Mouse (Mus musculus) hindbrain, embryonic 12.5 days (tissue): ENCODE measurements around the gene Egfl8. TPM values are rescaled to one million over a fixed set of nuclear protein-coding genes. Genes with fewer than 3 reads are reported as not detected.

ENCODE experiments used
- ATAC-seq: fragments of 200-750 bp; cut with Nextera tagmentation; 2 replicates; pipeline ENCODE4 v1.8.0; 2017; ENCODE audit warnings: moderate TSS enrichment; ENCODE audit not compliant: low FRiP score
- H3K27ac ChIP-seq: fragments of 300-500 bp; sonication (generic); 2 replicates; pipeline ENCODE4 v1.5.1; 2016; ENCODE audit warnings: mild to moderate bottlenecking
- H3K27me3 ChIP-seq: fragments of 300-500 bp; sonication (generic); 2 replicates; pipeline ENCODE4 v1.6.1; 2016; ENCODE audit warnings: mild to moderate bottlenecking
- H3K36me3 ChIP-seq: fragments of 300-500 bp; sonication (generic); 2 replicates; pipeline ENCODE4 v1.6.1; 2016; ENCODE audit warnings: mild to moderate bottlenecking
- H3K4me1 ChIP-seq: fragments of 300-500 bp; sonication (generic); 2 replicates; pipeline ENCODE4 v1.6.1; 2016
- H3K4me2 ChIP-seq: fragments of 300-500 bp; sonication (generic); replicated peaks from 2 replicates; pipeline ENCODE4 v1.6.1; 2016; ENCODE audit warnings: mild to moderate bottlenecking
- H3K4me3 ChIP-seq: fragments of 300-500 bp; sonication (generic); 2 replicates; pipeline ENCODE4 v1.5.1; 2016; ENCODE audit warnings: mild to moderate bottlenecking
- H3K9ac ChIP-seq: fragments of 300-500 bp; sonication (generic); 2 replicates; pipeline ENCODE4 v1.6.1; 2016; ENCODE audit warnings: mild to moderate bottlenecking, moderate library complexity
- H3K9me3 ChIP-seq: fragments of 300-500 bp; sonication (generic); replicated peaks from 2 replicates; pipeline ENCODE4 v1.6.1; 2016; ENCODE audit warnings: mild to moderate bottlenecking
- WGBS: fragments of 180-500 bp; shearing (Covaris S2); methylation state at CpG from one replicate; pipeline ENCODE4 v1.1.7; 2016; 5-methylcytosine and 5-hydroxymethylcytosine counted together
- polyA plus RNA-seq: library from polyadenylated mRNA; unstranded; fragments of >200 nt; fragmentation: Nextera tagmentation; extraction: Ambion mirVana; gene quantifications from 2 replicates; pipeline ENCODE4 v1.2.1, GENCODE M21; 2016

The Egfl8 gene
- polyA plus RNA-seq, 1 experiment from 2014 or later = 5.3 TPM

DNA sequence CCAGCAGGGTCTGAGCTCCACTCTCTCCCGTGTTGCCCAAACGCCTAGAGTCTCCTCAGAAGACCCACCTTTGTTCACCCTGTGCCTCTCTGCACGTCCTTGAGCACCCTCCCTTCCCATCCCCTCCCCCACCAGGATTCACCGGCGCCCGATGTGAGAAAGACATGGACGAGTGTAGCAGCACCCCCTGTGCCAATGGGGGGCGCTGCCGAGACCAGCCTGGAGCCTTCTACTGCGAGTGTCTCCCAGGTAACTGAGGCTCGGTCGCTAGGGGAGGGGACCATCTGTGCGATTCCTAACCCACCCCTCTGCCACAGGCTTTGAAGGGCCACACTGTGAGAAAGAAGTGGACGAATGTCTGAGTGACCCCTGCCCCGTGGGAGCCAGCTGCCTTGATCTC, 43.4 kb downstream of the Egfl8 start:
- 0 out of 2 replicates have a peak, but pooled peaks cover 2% of the 10 kb centered on the region for H3K27me3 ChIP-seq
- H3K4me2 ChIP-seq = no peak overlapping the region
- peak overlapping the region; percentile 8; the same call in 1 of the 2 replicates for H3K9ac ChIP-seq
- no peaks in the 10 kb centered on the region for H3K9me3 ChIP-seq
- H3K4me1 ChIP-seq = no peaks in the 10 kb centered on the region
- no peaks in the 10 kb centered on the region for H3K36me3 ChIP-seq
- WGBS = 7% methylated on average over 15 of the region's 15 CpGs
- no peak overlapping the region for H3K27ac ChIP-seq
- no peak for ATAC-seq
- H3K4me3 ChIP-seq = no peak overlapping the region

DNA sequence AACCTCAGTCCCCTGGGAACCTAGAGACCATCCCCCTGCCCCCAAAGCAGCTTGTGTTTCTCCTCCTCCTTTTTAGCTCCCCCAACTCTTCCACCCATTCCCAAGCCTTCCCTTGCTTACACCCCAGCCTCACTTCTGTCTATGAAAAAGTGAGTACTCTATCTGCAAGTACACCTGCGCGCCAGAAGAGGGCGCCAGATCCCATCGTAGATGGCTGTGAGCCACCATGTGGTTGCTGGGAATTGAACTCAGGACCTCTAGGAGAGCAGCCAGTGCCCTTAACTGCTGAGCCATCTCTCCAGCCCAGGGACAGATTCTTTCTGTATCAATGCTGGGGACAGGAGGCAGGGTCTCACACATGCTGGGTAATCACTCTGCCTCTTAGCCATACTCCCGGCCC, 43.9 kb downstream of the Egfl8 start:
- no peaks in the 10 kb centered on the region for H3K4me1 ChIP-seq
- ATAC-seq = no peak
- H3K27ac ChIP-seq = no peak overlapping the region
- 15% methylated on average over 5 of the region's 5 CpGs for WGBS
- H3K4me3 ChIP-seq = no peak overlapping the region
- 0 out of 2 replicates have a peak, but pooled peaks cover 6% of the 10 kb centered on the region for H3K27me3 ChIP-seq
- H3K9me3 ChIP-seq = no peaks in the 10 kb centered on the region
- H3K4me2 ChIP-seq = no peak overlapping the region
- H3K36me3 ChIP-seq = no peaks in the 10 kb centered on the region
- H3K9ac ChIP-seq = no peak overlapping the region

DNA sequence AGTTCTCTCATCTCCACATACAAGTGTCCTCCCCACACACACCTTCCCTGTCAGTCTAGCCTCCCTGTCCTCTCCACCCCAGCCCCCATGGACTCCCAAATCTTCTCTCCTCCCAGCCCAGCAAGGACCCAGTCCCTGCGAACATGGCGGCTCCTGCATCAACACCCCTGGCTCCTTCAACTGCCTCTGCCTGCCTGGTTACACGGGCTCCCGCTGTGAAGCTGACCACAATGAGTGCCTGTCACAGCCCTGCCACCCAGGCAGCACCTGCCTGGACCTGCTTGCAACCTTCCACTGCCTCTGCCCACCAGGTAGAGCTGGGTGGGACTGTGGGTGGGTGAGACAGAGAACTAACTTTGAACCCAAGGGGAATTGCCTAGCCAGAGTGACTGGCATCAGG, 45.9 kb downstream of the Egfl8 start:
- no peak overlapping the region for H3K27ac ChIP-seq
- H3K27me3 ChIP-seq = 0 out of 2 replicates have a peak, but pooled peaks cover 13% of the 10 kb centered on the region
- H3K36me3 ChIP-seq = no peaks in the 10 kb centered on the region
- no peak overlapping the region for H3K9ac ChIP-seq
- no peak for ATAC-seq
- H3K4me2 ChIP-seq = no peak overlapping the region
- H3K4me1 ChIP-seq = peaks cover 2% of the 10 kb centered on the region; the same call in 1 of the 2 replicates
- H3K9me3 ChIP-seq = no peaks in the 10 kb centered on the region
- 61% methylated on average over 4 of the region's 4 CpGs for WGBS
- H3K4me3 ChIP-seq = no peak overlapping the region

DNA sequence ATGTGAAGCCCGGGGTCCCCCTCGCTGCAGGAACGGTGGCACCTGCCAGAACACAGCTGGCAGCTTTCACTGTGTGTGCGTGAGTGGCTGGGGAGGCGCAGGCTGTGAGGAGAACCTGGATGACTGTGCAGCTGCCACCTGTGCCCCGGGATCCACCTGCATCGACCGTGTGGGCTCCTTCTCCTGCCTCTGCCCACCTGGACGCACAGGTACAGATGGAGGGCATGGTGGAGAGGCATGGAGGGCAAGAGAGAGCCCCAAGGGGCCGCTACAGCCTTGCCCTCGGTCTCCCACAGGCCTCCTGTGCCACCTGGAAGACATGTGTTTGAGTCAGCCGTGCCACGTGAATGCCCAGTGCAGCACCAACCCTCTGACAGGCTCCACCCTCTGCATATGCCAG, 47.4 kb downstream of the Egfl8 start:
- no peaks in the 10 kb centered on the region for H3K9me3 ChIP-seq
- ATAC-seq = no peak
- H3K4me2 ChIP-seq = no peak overlapping the region
- WGBS = 77% methylated on average over 13 of the region's 13 CpGs
- peaks cover 12% of the 10 kb centered on the region for H3K4me1 ChIP-seq
- H3K4me3 ChIP-seq = no peak overlapping the region
- no peak overlapping the region for H3K27ac ChIP-seq
- no peaks in the 10 kb centered on the region for H3K36me3 ChIP-seq
- 0 out of 2 replicates have a peak, but pooled peaks cover 13% of the 10 kb centered on the region for H3K27me3 ChIP-seq
- no peak overlapping the region for H3K9ac ChIP-seq

DNA sequence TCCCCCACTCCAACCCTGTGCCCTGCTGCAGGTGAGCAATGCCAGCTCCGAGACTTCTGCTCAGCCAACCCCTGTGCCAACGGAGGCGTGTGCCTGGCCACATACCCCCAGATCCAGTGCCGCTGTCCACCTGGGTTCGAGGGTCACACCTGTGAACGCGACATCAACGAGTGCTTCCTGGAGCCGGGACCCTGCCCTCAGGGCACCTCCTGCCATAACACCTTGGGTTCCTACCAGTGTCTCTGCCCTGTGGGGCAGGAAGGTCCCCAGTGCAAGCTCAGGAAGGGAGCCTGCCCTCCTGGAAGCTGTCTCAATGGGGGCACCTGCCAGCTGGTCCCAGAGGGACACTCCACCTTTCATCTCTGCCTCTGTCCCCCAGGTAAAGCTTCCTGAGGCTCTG, 48.5 kb downstream of the Egfl8 start:
- WGBS = 76% methylated on average over 9 of the region's 9 CpGs
- no peak for ATAC-seq
- H3K27me3 ChIP-seq = 0 out of 2 replicates have a peak, but pooled peaks cover 13% of the 10 kb centered on the region
- H3K4me1 ChIP-seq = peaks cover 12% of the 10 kb centered on the region
- no peak overlapping the region for H3K9ac ChIP-seq
- no peak overlapping the region for H3K4me3 ChIP-seq
- H3K4me2 ChIP-seq = no peak overlapping the region
- no peaks in the 10 kb centered on the region for H3K9me3 ChIP-seq
- H3K27ac ChIP-seq = no peak overlapping the region
- no peaks in the 10 kb centered on the region for H3K36me3 ChIP-seq

DNA sequence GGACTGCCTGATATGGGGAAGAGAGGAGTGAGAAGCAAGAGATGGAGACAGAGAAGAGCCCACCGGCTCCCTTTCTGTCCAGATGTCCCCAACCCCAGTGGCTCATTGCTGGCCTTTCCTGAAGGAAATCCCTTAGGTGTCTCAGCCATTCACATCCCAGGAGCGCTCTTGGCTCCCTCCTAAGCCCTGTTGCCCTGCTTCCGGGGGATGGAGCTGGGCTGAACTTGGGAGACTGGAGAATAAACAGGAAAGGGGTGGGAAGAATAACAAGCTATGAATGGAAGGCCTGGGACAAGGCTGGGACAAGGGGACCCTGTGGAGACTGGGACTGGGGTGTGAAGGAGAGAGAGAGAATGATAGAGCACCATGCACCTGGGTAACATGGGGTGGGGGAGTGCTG, 51.0 kb downstream of the Egfl8 start:
- H3K27me3 ChIP-seq = 0 out of 2 replicates have a peak, but pooled peaks cover 13% of the 10 kb centered on the region
- peak overlapping the region; percentile 8; the same call in 1 of the 2 replicates for H3K9ac ChIP-seq
- H3K27ac ChIP-seq = no peak overlapping the region; the same call in 1 of the 2 replicates
- peaks cover 14% of the 10 kb centered on the region for H3K4me1 ChIP-seq
- H3K4me2 ChIP-seq = peak overlapping the region; percentile 17; the same call in 1 of the 2 replicates
- H3K36me3 ChIP-seq = no peaks in the 10 kb centered on the region
- WGBS = 51% methylated on average over 3 of the region's 3 CpGs
- no peak overlapping the region for H3K4me3 ChIP-seq
- ATAC-seq = no peak
- no peaks in the 10 kb centered on the region for H3K9me3 ChIP-seq

DNA sequence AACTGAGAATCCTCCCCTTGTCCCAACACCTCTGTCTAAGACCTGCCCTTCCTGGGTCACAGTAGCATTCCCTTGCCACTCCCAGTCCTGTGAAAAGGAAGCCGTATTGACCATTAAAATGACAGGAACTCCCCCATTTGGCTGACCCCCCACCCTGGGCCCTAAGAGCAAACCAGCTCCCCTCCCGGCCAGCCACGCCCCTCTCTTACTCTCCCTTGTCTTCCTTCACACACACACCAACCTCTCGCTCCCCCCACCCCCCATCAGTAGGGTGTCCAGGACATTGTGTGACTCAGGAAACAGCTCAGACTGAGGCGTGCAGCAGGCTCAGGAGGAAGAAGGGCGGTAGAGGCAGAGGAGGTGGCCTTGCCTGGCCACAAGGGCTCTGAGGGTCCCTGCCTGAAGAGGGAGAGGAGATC, 51.8 kb downstream of the Egfl8 start, which contains the start of gene Notch4:
Gene Notch4, plus strand, starts transcription at position 266 of the 419 bp plus-strand sequence.
- 21% methylated on average over 6 of the region's 6 CpGs for WGBS
- peaks cover 14% of the 10 kb centered on the region for H3K4me1 ChIP-seq
- 0 out of 2 replicates have a peak, but pooled peaks cover 13% of the 10 kb centered on the region for H3K27me3 ChIP-seq
- ATAC-seq = no peak
- peak within 1 kb of the TSS; percentile 23; the same call in 1 of the 2 replicates for H3K27ac ChIP-seq
- H3K4me2 ChIP-seq = peak within 1 kb of the TSS; percentile 17
- H3K36me3 ChIP-seq = no peaks in the 10 kb centered on the region
- H3K9me3 ChIP-seq = no peaks in the 10 kb centered on the region
- H3K9ac ChIP-seq = peak within 1 kb of the TSS; percentile 8; the same call in 1 of the 2 replicates
- no peak within 1 kb of the TSS for H3K4me3 ChIP-seq

DNA sequence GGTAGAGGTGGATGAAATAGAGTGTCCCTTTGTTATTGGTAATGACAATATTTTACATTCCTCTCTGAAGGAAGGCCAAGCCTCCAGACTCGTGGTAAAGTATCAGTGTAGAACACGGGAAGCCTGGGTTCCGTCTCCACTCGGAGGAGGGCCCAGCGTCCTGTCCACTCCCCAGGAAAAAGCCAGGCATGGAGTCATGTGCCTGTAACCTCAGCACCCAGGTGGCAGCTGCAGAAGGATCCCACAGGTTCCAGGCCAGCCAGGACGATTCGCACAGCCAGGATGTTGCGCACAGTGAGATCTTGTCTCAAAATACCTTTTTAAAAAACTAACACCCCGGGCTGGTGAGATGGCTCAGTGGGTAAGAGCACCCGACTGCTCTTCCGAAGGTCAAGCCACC, 52.4 kb downstream of the Egfl8 start:
- H3K36me3 ChIP-seq = no peaks in the 10 kb centered on the region
- H3K4me3 ChIP-seq = no peak overlapping the region
- no peak overlapping the region for H3K4me2 ChIP-seq
- H3K27me3 ChIP-seq = 0 out of 2 replicates have a peak, but pooled peaks cover 13% of the 10 kb centered on the region
- H3K4me1 ChIP-seq = peaks cover 14% of the 10 kb centered on the region
- no peak overlapping the region for H3K27ac ChIP-seq
- 77% methylated on average over 11 of the region's 11 CpGs for WGBS
- no peaks in the 10 kb centered on the region for H3K9me3 ChIP-seq
- H3K9ac ChIP-seq = no peak overlapping the region
- no peak for ATAC-seq

Other genes with a start within 250 kb of the Egfl8 start
- gene Btnl1, start 238.8 kb downstream of the Egfl8 start, polyA plus RNA-seq = not detected in 2 replicates
- 1.9 and 2.5 TPM in 2 replicates for gene BC051142, start 217.2 kb downstream of the Egfl8 start, polyA plus RNA-seq
- not detected in 2 replicates for gene Btnl4, start 138.7 kb downstream of the Egfl8 start, polyA plus RNA-seq
- gene Btnl6, start 98.6 kb downstream of the Egfl8 start, polyA plus RNA-seq = not detected in 2 replicates
- gene Notch4, start 51.7 kb downstream of the Egfl8 start, polyA plus RNA-seq = 8.9 and 13.1 TPM in 2 replicates
- gene Gpsm3, start 26.2 kb downstream of the Egfl8 start, polyA plus RNA-seq = 3.5 and 4.3 TPM in 2 replicates
- 17.9 and 18.7 TPM in 2 replicates for gene Pbx2, start 24.7 kb downstream of the Egfl8 start, polyA plus RNA-seq
- gene Ager, start 18.1 kb downstream of the Egfl8 start, polyA plus RNA-seq = 1.9 and 2.9 TPM in 2 replicates
- gene Rnf5, start 12.3 kb downstream of the Egfl8 start, polyA plus RNA-seq = 214 and 228 TPM in 2 replicates
- 76.9 and 79.0 TPM in 2 replicates for gene Agpat1, start 11.7 kb downstream of the Egfl8 start, polyA plus RNA-seq
- 20.9 and 21.7 TPM in 2 replicates for gene Ppt2, start 12.5 kb upstream of the Egfl8 start, polyA plus RNA-seq
- gene Prrt1, start 13.6 kb upstream of the Egfl8 start, polyA plus RNA-seq = 3.0 and 3.1 TPM in 2 replicates
- 15.7 and 16.2 TPM in 2 replicates for gene Fkbpl, start 28.8 kb upstream of the Egfl8 start, polyA plus RNA-seq
- gene Atf6b, start 31.2 kb upstream of the Egfl8 start, polyA plus RNA-seq = 114 and 119 TPM in 2 replicates
- gene Tnxb, start 54.6 kb upstream of the Egfl8 start, polyA plus RNA-seq = 0.04 and 0.05 TPM in 2 replicates
- gene C4b, start 127.9 kb upstream of the Egfl8 start, polyA plus RNA-seq = not detected in 2 replicates
- gene Cyp21a1, start 188.6 kb upstream of the Egfl8 start, polyA plus RNA-seq = not detected in 2 replicates
- 25.0 and 26.7 TPM in 2 replicates for gene Stk19, start 221.0 kb upstream of the Egfl8 start, polyA plus RNA-seq
- gene Dxo, start 221.0 kb upstream of the Egfl8 start, polyA plus RNA-seq = 62.5 and 70.2 TPM in 2 replicates
- 64.9 and 65.8 TPM in 2 replicates for gene Skiv2l, start 234.2 kb upstream of the Egfl8 start, polyA plus RNA-seq
- gene Nelfe, start 234.4 kb upstream of the Egfl8 start, polyA plus RNA-seq = 95.2 and 111 TPM in 2 replicates
- gene Cfb, start 246.5 kb upstream of the Egfl8 start, polyA plus RNA-seq = 2.2 TPM in 2 replicates